Mouse (Mus musculus) embryo, embryonic 11.5 days (tissue): ENCODE results near the gene Slc27a3.

ENCODE experiments used
- DNase-seq: peaks from one replicate; pipeline ENCODE4 v3.0.0-alpha.2; 2012; ENCODE audit warnings: low read depth, low spot score

Slc27a3 gene

DNA sequence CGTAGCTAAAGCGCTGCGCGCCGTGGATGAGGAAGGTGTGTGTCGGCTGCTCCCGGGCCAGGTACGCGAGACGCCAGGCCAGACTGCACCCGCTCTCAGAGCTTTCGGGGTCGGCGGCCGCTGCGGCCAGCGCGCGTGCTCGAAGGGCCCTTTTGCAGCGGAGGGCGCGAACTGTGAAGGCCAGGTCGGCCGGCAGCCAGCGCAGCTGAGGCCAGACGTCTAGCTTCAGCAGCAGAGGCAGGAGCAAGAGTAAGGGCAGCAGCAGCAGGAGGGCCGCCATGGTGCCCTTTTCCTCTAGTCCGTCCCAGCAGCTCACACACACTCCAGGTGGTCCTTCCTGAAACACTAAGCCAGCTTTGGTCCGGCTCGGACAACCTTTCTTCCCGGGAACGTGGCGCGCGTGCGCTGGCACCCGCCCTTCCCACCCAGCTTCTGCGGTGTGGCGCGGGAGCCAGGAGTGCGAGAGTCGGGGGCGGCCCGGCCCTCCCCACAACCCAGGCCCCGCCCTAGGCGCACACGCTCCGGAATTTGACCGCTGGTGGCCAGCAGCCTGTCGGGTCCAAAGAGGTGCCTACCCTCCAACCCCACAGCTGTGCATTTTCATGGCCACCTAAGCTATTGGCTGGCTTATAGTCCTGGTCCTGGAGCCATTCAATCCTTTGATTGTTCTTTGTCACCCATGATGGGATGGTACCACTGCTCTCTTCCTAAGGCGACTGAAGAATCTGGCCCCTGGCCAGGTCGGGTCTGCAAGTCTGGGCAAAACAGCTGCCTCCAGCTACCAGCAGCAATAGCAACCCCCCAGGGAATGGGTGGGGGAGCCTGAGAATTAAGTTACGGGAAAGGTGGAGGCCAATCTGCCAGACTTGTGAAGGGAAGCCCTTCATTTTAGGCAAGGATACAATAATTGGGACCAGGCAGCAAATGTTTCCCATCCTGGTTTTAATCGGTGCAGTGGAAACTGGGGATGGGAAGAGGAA lies at the start of gene Slc27a3:
Gene Slc27a3, minus strand, starts transcription at position 428 of the 980 bp plus-strand sequence.
- DNase-seq: peak; percentile 45

DNA sequence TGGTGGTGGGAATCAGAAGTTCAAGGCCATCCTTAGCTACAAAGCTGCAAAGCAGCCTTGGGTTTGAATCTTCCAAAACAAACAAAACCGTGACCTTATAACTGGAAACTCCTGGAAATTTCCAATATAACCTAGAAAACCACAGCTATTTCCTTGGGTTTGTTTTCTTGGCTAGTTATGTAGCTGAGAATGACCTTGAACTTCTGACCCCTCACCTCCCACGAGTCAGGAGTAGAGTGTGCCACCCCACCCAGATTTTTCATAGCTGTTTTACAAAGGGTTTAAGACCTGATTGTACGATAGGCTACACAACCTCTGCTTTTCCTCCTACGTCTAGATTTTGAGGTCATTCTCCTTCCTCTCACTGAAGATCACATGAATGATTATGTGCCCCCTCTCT lies 47.4 kb upstream of the Slc27a3 start:
- no peak for DNase-seq

DNA sequence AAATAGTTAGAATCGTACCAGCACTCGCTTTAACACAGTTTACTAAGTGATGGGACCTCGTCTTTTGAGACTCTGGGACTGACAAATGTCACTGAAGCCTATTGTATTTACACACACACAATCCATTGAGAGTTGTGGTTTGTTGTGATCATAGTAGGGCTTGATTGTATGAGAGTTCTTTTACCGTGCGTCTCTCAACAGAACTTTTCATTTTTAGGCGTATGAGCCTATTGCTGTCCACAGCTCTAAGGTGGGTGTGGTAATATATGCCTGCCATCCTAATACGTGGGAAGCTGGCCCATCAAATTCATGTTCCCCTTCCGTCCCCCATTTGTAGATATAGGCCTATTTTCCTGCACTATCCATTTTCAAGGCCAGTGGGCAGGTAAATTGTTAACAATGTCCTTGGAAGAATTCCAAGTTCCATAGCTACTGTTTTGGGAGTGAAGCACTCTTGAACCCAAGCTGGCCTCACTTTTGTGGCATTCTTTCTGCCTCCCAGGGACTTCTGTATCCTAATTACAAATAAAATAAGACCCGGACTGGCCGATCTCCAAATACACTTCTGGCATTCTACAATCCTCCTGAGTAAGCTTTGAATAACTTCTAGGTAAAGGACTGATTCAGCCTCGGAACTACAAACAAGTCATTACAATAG lies 44.5 kb upstream of the Slc27a3 start:
- no peak for DNase-seq

DNA sequence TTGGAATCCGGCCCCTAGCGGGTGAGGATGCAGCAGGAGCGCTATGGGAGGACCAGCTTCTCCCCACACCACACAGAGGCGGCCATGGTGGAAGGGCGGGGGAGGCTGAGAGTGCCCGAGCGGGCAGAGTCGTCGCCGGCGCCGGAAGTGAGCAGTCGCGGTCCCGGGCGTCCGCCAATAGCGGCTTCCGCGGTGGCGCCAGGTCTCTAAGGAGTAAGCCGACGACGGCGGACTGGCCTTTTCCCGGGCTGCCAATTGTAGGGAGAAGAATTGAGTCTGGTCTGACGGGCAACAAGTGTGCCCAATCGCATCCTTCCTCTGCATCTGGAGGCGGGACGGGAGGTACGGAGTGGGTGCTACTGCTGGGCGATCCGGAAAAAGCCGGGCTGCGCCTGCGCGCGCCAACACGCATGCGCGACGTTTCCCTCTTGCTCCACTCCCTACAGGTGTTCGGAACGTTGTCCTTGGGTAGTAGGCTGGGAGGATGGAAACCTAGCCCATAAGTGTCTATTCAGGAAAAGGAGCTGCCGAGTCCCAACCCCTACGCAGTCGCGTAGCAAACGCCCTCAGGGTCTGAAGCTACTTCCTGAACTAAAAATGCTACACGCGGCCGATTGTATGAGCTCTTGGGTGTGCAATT lies 43.8 kb upstream of the Slc27a3 start, which contains the start of gene Ints3:
Gene Ints3, minus strand, starts transcription at position 242 of the 640 bp plus-strand sequence.
- peak; percentile 97 for DNase-seq

DNA sequence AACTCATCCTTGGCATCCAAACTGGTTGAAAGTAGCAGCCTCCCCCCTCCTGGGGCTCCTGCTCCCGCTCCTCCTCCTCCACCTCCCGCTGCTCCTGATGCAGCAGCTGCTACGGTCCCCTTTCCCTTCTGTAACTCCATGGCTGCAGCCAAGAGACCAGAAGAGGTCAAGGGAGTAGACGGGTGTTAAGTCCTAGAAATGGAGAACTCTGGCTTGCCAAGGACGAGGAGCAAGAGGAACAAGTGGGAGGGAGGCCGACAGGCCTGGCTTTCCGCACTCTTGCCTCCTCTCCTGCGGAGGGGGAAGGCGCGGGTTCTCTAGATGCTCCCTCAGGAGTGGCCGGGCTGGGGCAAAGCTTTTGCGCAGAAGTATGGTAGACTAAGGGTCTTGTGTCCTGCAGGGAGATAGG lies 43.1 kb upstream of the Slc27a3 start:
- no peak for DNase-seq

DNA sequence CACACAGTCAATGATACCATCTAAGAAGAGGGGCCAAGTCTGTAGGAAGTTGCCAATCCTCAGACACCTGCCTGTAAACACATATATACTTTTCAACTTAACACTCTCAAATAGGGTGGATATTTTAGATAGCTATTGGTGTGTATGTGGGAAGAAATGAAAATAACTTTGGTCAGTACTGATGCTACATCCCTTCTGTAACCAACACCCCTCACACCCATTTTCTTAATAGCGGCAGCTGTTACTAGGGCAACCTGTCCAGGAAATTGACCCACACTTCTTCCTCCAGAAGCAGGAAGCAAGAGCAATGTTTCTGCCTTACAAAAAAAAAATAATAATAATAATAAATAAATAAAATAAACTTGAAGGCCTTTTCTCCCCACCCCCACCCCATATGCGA lies 42.6 kb upstream of the Slc27a3 start:
- DNase-seq: no peak

DNA sequence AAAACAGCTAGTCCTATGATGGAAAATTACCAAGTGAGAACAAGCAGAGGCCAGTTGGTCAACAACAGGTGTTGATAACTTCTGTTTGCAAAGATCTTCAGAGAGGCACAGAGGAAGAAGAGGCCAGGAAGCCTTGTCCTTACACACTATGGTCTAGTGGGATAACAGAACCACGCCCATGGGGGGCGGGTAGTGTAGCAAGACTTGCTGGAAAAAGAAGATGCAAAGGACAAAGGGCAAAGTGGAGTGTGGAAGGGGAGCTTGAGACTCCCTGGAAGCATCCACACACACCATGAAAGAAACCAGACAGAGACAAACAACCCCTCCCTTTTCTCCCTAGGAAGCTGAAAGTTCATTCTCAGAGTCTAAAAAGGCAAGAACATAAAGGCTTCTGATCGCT lies 39.8 kb upstream of the Slc27a3 start:
- no peak for DNase-seq

DNA sequence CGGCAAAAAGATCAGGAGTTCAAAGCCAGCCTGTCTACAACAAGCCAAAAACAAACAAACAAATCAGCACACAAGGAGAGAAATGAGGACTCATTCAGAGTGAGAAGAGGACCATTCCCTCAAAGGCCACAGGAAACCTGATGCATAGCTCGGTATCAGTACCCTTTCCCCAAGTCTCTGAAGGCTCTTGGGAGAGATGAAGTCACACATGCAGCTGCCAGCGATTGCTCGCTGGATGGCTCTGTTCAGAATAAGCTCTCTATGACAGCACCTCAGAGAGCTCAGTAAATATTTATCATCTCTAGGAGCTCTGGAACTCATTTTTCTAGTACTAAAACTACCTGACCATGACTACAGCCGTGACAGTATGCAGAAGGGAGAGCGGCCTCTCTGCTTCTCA lies 38.4 kb upstream of the Slc27a3 start:
- DNase-seq: no peak

DNA sequence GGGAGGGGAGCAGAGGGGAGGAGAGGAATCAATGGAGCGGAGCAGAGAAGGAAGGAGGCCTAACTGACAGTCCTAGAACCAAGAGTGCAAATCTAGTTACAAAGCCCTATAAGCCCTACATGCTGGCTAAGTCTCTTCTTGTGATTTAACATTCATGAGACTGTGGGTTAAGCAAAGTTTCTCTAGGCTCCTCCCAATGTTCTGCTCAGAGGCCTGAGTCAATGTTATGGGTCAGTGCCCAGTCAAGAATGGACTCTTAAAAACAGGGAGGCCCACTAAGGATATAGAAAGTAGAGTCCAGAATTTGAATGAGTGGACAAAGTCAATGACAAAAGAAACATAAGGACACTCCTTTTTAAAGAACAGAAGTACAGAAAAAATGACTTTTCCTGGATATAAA lies 37.8 kb upstream of the Slc27a3 start:
- DNase-seq: no peak

DNA sequence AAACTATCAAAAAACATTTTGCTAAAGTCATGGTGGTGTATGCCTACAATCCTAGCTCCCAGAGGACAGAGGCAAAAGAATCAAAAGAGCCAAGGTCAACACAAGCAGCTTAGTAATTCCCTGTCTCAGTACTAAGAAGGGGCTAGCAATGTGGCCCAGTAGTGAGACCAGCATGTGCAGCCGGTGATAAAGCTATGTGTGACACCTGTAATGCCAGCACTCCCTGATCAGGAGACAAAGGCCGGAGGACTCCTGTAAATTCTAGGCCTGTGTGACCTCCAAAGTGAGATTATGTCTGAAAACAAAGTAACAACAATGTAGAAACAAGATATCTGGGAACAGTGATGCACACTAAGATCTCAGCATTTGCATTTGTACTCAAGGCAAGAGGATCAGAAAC lies 35.8 kb upstream of the Slc27a3 start:
- no peak for DNase-seq

DNA sequence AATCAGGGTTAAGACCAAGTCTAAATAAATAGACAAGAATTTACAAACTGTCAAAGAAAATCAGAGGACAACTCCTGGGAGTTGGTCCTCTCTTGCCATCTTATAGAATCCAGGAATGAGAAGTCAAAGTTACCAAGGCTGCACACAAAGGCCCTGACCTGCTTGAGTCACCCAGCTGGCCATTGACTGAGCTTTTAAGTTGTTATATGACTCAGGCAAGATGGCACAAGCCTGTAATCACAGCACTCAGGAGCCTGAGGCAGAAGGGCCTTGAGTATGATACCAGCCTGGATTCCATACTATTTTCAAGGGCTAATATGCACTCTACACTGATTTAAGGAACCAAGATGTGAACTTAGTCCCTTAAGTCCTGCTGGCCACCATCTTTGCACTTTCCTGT lies 33.8 kb upstream of the Slc27a3 start:
- no peak for DNase-seq

DNA sequence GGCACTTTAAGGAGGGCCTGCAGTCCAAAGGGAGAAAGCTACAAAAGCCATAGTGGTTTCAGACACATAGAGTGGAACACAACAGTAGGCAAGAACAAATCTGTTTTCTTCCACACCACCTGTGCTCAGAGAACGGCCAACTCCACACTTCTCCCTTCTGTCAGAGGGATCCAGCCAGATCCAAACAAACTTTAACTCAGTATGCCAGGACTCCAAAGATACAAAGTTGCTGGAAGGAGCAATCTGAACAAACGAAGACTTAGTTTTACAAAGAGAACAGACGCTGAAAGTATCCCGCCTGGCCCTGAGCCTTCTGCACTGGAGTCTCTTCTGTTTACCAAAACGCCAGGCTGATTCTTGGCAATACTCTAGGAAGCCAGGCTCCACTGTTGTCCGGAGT lies 31.0 kb upstream of the Slc27a3 start:
- no peak for DNase-seq

DNA sequence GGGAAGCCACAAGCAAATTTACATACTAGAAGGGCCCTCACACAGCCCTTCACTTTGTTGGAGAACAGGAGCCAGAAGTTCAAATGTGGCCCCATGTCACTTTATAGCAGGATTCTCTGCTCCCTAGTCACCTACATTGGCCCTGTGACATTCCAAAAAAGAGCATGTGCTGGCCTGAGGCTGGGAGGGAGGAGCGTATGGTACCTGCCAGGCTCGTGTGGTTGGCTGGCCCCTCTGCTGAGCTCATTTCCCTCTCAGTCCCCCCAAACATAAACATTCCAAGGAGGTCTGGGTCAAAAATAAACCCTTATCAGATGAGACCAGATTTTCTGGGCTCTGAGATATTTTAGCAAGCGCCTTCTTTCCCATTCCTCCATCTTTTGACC lies 23.3 kb upstream of the Slc27a3 start:
- no peak for DNase-seq

DNA sequence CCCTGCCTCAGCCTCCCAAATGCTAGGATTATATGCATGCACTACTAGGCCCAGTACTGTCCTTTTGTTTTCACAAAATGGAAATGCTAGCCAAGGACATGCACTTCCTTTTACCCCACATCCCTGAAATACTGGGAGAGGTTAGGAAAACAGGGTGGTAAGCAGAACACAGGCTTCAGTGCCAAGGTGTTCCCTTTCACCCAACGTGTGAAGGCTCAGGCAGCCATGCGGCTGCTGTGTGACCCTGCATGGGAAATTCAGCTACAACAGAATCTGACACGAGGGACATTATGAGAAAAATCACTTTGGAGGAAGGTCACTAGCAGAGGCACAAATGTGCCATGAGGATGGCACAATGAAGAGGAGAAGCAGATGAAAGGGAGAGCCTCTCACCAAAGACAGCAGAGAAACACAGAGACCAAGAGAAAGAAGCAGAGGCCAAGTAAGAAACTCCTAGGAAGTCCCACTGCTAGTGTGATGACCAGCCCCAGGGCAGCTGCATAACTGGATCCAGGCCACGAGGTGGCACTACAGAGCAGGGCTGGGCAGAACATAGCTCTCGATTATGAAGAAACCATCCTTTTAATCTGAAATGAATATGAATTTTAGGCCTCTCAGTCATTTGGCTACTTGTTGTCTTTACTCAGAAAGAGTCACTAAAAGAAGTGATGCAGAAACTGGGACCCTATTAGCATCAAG lies 22.7 kb upstream of the Slc27a3 start:
- DNase-seq: peak; percentile 63

DNA sequence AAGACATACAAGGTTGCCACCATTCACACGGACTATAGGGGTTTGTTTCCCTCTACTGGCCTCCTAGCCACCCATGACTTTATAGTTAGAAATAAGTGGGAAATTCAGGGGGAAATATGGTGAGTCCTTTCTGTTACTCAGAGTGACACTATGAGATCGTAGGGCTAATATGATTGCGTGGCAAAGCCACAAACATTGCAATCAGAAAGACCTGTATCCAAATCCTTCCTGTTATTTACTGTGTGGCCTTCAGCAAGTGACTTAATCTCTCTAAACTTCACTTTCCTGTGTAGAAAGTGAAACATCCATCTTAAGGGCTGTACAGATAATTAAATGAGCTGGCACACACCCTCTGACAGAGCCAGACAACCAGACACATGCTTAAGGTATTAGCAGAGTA lies 19.0 kb upstream of the Slc27a3 start:
- no peak for DNase-seq

DNA sequence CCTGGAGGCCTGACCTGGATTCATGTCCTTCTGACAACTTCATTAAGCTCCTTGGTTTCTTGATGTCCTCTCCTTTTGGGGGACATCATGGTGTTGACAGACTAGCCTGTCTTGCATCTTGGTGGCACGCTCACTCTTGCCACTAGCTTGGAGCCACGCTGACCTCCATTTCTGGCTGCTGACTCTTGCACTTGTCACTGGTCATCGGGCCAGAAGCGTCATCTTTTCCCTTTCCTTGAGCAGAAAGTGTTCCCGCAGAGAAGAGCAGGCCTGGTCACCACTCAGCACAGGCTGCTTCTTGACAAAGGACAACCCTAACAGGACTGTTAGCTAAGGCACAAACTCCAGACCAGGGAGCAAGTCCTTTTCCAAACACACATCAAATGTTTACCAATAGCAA lies 16.7 kb upstream of the Slc27a3 start:
- DNase-seq: no peak

DNA sequence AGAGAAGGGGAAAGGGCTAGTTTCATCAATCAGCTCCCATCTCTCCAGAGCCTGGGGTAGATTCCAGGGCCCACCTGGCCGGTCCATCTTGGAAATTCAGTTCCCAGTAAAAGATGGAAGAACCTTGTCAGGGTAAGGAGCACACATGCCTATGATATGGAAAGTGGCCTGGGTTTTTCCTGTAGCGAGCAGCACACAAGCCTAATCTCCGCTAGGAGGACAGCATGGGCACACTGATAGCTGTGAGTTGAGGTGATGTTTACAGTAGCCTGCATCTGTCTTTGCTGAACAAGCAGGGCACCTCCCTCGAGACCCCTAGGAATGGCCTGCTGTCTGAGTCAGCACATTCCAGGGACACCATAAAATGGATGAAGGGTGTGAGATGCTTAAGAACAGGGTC lies 14.9 kb upstream of the Slc27a3 start:
- DNase-seq: no peak

DNA sequence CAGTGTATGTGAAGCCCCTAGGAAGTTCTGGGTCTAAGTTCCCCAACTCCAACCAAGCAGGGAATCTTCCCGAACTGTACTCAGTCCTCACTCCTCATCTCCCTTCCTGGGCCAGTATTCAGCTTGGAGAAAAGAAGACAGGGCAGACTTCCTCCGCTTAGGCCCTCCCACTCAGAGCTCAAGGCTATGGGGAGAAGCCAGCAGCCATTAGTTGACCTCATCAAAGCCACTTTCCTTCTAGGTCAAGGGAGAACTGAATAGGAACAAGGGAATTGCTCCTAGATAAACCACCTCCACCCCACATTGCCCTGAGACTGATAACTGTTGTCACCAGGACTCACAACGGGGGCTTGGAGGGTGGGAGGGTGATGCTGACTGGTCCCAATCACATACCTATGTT lies 14.4 kb upstream of the Slc27a3 start:
- no peak for DNase-seq

DNA sequence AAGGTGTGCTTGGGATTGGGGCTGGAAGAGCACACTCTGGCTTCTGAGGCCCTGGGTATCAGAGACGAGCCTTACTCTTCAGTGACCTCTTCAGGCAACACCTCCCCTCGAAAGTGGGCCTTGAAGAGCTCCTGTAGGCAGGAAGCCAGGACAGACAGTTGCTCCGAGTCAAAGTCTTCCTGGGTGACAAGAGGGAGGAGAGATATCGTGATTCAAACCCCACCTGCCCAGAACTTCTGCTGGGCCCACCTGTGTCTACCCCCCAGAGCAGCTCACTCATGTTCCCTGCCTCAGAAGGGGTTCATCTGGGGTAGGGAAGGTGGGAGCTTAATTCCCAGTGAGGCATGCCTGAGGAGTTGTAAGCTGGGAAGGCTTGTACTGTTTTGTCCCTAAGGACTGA lies 11.3 kb upstream of the Slc27a3 start:
- no peak for DNase-seq

DNA sequence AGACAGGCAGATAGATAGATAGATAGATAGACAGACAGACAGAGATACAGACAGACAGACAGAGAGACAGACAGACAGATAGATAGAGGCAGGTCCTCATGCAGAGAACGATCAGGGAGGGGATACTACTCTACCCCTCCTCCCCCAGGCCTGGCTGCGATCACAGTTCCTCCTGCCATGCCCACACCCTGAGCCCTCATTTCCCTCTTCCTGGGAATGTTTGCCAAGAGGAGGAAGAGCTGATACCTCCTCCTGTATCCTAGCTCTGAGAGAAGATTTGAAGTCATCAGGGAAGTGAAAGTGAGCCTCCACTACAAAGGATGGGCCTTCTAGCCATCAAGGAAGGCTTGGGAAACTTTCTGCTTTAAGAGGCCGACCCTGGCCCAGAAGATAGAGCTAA lies 5.9 kb upstream of the Slc27a3 start:
- no peak for DNase-seq

DNA sequence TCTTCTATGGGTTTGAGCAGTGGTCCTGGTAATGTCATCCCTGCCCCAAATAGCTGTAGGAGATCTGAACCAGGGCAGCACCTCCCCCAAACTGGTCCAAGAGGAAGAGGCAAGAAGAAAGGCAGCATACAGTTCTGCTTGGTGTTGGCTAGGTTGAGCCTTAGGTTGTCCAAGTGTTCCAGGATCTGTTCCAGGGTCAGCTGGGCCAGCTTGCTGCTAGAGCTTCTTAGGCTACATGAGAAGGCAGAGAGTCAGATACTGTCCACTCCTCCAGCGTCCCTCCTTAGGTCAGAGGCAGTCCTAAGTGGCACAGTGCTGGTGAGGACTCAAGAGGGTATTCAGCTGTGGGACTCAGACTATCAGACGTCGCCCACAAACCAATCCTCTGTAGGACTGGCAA lies 2.9 kb upstream of the Slc27a3 start:
- no peak for DNase-seq

DNA sequence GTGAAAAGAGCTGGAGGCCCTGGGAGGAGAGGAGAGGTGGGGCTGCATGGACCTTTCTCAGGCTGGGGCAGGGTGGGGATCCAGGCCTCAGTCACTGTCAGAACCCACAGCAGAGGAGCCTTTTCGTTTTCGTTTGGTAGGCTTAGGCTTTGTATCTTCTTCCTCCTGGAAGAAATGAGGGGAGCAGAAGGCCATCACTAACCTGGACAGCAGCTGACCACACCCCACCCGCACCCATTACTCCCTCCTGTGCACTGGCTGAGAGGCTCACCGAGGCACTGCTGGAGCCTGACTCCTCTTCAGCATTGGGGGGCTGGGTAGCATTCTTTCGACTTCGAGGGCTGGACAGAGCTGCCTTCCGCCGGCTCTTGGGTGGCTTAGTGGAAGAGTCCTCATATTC lies 2.2 kb upstream of the Slc27a3 start:
- no peak for DNase-seq
